Mouse (Mus musculus): ENCODE measurements around the gene Mamld1.
"Not testable (repeated sequence)": the region's sequence is repeated elsewhere in the genome, so short reads cannot be mapped to it uniquely, and the experiment has no call there.

The Mamld1 gene

DNA sequence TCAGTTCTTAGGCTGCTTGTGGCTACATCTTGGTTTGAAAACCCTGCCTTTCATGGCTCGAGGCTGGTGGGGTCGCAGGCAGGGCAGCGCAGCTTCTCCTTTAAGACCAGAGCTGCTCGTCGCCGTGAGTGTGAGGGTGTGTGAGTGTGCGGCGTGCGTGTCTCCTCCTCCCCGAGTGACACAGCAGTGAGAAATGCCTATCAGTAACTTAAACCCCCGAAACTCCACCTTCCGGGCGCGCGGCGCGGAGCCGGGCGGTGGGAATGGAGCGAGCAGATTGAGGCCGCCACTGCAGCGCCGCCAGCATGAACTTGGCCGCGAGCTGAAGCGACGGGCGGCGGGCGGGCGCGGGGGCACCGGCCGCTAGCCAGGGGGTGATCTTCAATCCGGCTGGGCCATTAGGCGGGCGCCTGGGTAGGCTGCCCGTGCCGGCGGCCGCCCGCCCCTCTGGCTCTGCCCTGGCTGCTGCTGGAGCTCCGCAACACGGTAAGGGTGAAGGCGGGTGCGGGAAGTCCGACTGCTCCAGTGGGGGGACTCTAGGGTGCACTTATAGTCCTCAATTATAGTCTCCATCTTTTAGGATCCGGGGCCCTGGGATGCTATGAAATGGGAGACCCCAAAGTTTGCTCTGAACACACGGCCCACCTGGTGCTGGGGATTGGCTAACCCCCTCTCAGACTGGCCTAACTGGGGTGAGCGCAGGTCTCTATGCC is at the start of gene Mamld1:
Mamld1 (plus strand) TSS at position 393 of the 713 bp plus-strand sequence.
- peak in 1 of 2 experiments; percentile 18 for DNase-seq (ENCODE audit: low spot score in 2 of 2)

DNA sequence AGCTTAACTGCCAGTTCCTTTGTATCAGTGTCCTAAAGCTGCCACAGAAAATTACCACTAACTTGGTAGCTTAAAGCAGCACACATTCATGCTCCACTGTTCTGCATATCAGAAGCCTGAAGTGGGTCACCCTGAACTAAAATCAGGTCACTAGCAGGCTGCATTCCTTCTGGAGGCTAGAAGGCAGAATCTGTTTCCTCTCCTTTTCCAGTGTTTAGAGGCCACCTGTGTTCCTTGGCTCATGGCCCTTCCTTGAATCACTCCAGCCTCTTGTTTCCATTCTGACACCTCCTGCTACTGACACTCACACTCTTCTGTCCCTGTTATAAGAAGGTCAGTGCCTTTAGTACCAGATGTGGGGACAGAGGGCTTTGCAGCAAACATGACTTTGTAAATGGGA is 25.3 kb upstream of the Mamld1 start:
- no peak for DNase-seq (ENCODE audit: low spot score in 2 of 2)

DNA sequence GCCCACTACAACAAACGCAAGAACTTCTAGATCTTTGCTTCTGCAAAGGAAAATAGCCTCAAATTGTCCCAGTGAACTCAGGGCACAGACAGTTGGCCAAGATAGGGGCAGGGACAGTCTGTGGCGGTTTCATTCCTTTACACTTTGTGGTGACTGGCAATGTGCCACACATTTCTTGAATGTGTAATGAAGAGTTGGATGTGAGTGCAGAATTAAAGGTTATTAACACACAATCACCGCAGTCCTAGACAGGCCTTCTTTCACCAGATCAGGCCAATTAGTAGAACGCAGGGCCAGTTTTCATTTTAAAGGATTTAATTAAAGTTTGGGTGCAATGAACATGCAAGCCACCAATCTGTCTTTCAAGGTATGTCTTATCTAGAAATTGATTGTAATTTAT is 22.0 kb upstream of the Mamld1 start:
- no peak for DNase-seq (ENCODE audit: low spot score in 2 of 2)

DNA sequence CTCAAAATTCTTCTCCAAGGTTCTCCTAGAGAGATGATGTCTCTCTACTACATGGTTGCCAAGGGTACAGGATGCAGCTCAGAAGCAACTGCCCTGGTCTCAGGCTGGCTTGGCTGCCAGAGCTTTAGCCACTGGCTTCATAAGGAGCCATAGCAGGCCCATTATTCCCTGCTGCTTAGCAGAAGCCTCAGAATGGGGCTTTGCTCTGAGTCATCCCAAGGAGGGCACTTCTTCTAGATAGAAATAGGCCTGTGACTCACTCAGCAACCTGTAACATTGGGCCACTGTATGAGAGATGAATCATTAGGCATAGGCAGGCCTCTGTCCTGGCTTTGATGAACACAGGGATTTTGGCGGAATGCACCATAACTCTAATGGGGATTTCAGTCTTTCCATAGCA is 21.1 kb upstream of the Mamld1 start:
- not testable (repeated sequence) for DNase-seq (ENCODE audit: low spot score in 2 of 2)

DNA sequence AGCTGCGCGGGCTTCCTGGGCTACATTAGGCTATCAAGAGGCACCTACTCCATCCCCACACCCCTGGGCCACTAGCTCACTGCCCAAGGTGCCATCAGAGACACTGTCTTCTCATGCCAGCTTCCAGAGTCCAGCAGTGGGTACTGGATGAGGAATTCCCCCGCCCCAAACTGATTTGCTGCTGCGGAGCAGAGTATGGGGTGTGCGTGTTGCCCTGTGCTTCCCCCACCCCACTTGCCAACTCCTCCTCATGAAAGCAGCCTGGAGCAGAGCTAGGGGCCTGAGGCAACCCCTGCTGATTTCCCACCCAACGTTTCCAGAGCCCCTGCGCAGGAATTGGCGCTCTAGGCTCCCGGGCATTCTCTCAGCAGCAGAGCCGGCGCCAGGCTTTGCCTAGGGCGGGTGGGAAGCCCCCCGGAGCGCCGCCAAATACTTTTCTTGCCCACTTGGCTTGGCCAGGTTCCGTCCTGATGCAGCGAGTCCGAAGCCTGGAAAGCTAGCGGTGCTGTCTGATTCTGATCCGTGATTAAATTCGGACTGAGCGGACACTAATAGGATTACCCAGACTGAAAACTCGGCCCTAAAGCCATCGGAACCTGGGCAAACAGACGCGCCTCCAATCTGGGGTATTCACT is 738 bp downstream of the Mamld1 start:
- DNase-seq (ENCODE audit: low spot score in 2 of 2), result no peak

DNA sequence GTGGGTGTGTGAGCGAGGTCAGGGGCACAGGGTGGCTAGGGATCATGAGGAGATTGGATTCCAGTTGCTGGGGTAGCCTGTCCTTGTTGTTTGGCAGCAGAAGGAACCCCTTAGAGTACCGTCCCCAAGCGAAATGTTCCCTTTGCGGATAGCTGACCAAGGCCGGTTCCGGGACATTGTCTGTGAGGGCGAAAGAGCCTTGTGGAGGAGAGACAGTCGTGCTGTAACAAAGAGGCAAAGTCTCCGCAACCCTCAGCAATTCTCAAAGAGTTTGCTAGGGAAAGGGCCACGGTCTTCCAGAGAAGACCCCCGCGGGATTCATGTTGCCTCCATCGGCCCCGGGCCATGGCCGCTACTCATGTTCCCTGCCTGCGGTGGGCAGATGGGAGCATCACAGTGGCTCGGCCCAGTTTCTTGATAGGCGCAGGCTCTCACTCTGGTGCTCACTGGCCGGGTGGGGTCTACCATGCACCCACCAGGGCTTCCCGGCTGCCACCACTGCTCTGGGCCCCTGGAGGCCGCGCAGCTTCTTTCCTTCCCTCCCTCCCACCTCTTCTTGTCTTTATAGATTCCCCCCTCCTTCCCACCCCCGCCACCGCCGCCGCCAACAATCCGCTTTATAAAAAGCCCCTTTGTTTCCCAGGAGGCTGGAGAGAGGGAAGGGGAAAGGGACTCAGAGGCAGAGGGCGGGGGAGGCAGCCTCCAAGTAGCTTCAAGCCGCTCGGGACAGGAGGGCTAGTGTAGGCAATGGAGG is 1.5 kb downstream of the Mamld1 start:
- DNase-seq (ENCODE audit: low spot score in 2 of 2), result no peak

DNA sequence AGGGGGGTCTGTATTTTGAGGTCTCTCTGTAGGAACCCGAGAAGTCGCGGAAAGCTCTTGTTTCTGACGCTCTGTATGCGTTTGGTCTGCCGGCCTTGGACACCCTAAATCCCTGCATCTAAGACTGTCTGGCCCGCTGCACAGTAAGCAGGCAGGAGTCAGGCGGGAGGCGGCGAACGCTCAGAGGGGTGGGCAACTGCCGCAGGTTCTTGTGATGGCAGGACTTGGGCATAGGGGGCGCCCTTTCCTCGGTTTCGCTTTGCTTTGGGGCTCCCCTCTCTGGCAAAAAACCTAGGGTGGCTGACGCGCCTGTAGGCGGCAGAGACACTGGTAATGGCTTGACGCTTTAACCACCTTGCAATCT is 2.0 kb downstream of the Mamld1 start:
- DNase-seq (ENCODE audit: low spot score in 2 of 2), result peak in 1 of 2 experiments; percentile 40

DNA sequence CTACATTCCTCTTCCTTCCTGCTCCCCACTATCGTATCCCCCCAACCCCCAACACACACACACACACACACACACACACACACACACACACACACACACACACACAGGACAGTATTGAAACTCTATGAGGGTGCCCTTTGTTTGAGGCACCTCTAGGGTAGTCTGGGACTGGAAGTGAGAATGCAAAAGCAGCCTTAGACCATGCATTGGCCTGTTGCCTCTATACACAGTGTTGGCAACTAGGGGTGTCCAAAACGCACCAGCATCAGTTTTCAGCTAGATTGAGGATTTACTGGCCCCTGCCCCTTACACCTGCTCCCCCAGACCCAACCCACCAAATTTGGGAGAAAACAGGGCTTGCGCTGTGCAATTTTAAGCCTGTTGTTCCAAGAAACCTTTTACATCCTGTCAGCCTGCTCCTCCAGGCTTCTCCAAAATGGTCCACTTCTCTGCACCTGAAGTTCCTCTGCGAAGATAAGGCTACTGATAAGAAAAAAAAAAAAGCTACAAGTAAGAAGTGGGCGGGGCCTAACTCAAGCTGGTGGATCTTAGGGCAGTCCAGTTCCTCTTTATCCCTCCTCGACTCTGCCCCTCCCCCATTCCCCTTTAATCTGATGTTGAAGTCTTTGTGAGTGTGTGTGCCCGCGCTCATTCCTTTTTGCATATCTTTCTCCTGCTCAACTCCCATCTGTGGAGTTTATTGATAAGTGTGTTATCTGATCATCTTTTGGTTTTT is 2.6 kb downstream of the Mamld1 start:
- DNase-seq (ENCODE audit: low spot score in 2 of 2), result peak in 1 of 2 experiments; percentile 38

DNA sequence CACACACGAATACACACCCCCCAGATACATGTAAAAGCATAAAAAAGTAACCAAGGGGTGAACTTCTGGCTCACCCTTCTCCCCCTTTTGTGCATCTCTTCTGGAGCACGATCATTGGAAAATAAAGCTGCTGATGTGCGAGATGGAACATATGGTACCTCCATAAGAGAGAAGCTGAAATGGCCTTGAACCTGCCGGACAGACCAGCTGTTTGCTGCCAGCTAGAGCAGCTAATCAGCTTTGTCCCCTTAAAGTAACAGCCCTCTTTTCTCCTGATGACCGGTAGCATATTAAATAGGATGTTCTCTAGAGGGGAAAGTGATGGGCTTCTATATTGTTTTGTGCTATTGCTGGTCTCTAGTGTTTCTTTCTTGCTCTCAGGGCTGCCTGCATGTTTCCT is 3.2 kb downstream of the Mamld1 start:
- DNase-seq (ENCODE audit: low spot score in 2 of 2), result no peak

DNA sequence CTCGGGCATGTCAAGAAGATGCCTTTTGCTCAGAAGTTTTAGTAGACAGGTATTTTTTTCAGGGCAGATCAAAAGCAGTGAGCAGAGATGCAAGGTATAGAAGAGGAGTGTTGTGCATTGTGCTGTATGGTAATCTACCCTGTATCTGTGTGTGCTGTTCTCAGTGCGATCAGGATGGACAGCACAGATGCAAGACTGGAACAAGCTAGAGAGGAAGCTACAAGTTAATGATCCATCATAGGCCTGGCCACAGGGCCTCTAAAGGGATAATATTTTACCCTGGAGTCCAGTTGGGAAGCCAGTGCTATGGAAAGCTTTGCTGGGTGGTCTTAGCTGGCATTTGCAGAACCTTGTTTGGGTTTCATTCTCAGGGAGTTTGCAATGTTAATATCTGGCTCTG is 6.9 kb downstream of the Mamld1 start:
- DNase-seq (ENCODE audit: low spot score in 2 of 2), result no peak

DNA sequence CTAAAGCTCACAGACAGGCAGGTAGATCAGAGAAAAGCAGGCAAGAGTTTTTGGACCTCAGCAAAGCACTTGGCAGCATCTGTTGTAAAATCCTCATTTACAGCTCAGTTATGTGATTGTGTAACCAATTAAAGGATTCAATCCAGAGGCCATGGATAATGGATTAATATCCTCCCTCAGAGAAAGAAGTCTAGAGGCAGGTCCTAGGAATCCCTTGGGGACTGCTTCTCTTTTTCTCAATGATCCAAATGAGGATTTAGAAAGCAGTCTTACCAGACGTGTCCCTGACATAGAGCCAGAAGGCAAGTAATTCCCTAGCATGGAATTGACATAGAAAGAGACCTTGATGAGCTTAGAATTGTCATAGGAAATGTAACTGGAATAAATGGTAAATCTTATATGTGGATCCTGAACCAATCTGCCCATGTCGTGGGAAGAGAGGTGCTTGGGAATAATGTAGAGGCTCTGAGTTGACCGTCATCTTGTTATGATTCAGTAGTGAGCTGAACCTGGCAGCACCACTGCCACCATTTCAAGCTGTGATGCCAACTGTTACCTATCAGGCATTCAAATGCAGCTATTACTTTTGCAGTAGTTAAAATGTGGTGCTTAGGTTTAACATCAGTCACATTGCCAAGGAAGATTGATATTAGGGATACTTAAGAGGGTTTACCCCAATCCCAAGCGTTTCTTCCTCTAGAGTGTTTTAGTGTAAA is 35.2 kb downstream of the Mamld1 start:
- DNase-seq (ENCODE audit: low spot score in 2 of 2), result no peak

DNA sequence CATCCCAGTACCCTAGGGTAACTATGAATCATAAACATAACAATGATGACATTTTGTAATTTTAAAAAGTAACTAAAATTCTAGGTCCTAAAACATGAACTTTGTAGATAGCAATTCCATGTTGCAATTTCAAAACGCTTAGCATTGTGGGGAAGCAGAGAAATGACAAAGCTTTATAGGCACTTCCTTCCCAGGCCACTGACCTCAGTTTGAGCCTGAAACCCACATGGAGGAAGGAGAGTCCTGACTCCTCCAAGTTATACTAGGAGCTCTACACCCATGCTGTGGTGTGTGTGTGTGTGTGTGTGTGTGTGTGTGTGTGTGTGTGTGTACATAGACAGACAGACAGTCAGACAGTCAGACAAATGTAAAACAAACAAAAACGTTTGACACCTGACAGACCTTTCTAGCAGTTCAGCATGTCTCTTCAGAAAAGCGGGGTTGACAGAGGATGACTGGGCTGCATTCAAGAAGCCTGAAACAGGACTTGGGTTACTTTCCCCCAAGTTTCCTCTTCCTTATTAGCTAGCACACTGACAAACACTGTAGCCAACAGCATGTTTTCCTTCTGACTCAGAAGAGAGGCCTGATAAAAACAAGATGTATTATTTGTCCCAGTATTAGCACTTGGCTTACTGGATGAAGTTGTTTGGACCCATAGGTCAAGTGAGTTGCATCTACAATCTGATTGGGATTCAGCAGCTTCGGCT is 37.5 kb downstream of the Mamld1 start:
- no peak for DNase-seq (ENCODE audit: low spot score in 2 of 2)

DNA sequence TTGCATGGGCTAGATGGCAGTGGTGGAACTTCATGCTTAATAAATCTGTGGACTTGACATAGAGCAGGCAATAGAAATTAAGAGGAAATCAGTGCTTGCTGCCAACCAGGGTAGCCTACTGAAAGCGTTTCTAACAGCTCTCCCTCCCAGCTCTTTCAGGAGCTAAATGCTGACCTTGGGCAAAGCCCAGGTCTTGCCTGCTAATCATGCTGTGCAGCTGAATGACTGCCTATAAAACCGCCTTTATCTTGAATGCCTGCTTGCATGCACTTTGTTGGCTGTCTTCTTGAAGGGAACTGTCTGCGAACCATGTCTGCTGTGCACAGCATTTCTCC is 38.0 kb downstream of the Mamld1 start:
- no peak for DNase-seq (ENCODE audit: low spot score in 2 of 2)

DNA sequence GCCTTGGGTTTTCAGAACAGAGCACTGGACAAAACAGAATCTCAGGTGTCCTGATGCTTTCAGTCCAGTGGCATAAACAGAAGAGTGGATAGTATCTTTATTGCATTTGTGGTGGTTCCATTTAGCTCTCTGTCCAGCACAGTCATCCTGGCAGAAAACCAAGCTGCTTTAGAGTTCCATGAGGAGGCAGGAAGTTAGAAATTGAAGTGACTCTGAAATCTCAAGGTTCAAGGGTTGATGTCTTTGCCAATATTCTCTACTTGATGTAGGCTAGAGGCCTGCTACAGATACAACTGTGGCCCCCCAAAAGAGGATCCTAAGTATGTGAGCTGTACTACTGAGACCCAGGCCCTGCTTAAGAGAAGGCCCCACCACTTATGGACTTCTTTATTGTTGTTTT is 55.8 kb downstream of the Mamld1 start:
- DNase-seq (ENCODE audit: low spot score in 2 of 2), result no peak

DNA sequence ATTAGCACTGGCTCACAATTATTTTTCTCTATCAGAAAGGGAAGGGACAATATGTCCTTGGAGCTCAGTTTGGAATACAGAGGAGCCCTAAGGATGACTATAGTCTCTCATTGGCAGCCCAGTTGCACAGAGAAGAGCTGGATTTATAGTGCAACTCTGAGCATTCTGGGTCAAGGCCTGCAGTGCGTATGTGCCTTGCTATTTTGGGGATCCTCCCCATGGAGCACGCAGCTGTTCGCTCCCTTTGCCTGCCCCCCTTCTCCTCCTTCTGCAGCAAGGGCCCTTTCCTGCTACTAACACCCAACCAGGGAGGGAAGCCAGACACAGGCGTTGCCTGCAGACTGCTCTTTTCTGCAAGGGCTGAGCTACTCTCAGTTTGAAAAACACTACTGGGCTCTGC is 56.3 kb downstream of the Mamld1 start:
- DNase-seq (ENCODE audit: low spot score in 2 of 2), result no peak

DNA sequence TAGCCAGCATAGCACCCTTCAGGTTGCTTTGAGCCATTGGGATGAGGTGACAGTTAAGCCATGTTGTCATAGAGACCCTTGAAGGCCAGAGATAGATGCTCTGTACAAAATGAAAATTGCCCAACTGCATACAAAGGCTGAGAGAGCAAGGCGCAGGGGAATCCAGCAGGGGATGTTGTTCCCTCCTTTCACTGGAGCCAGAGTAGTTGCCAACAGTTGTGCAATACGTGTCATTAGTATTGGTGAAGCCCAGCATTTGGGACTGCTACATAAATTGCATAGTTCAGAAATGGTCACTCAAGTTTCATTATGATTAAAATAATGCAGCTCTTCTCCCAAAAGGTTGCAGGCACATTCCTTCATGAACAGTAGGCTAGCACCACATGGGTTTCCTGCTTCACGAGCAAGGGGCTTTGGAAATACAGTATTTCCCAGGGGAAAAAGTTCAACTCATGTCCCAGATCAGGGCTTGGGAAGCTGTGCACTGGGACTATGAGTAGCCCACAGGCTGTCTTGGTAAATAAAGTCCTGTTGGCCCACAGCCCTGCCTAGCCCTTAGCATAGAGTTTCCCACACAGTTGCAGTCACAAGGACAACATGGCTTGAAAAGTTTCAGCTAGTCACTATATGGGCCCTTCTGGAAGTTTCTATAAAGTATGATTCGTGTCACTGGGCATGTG is 58.1 kb downstream of the Mamld1 start:
- DNase-seq (ENCODE audit: low spot score in 2 of 2), result no peak

DNA sequence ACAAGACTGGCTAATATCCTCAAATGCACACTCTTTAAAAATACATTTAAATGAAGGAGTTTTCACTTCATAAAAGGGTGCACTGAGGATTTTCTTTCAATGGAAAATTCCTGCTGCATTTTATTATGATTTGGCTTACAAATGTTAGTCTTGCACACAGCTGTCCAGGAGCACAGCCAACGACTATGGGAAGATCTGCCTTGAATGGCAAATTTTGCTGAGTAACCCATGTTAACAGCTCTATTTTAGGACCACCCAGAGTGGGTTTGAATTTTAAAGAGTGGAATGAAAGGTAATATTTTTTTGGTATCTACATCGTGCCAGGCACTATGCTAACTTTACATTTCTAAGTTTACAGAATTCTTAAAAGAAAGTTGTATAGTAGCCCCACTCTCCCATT is 60.3 kb downstream of the Mamld1 start:
- DNase-seq (ENCODE audit: low spot score in 2 of 2), result no peak

DNA sequence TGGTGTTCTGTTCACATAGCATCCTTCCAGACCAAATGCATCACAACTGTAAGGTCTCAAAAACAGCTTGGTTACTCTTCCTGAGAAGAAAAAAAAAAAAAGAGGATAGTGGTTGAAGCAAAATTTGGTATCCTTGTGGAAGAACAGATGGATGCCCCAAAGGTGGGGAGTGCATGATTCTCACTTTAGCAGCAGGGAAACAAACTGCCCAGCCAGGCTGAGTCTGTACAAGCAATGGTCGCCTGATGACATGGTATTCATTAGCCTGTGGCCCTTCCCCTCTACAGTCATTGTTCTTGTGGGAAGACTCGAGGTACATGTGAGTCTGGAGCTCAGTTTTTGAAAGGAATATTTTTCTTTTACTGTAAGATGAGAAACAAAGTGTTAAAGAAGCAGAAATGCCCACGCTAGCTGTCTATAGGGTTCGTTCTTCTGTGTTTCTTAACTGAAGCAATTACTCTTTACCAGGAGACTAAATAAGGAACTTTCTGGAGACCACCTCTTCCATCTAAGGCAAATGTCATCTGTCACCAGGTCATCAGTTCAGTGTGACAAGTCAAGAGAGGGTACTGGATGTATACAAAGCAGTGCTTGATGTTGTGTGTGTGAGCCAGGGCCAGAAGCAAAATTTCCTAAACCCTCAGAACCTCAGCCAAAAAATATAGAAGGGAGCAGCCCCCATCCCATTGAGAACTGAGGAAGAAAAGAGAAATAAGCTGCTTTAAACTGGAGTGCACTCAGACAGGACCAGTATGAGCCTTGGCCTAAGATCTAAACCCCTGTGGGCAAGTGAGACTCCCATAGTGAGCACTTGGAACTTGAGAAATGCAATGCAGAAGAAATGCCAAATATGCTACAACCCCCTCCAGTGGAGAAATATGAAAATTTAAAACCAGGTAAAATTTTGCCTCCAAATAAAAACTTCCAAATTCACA is 72.6 kb downstream of the Mamld1 start:
- DNase-seq (ENCODE audit: low spot score in 2 of 2), result no peak

DNA sequence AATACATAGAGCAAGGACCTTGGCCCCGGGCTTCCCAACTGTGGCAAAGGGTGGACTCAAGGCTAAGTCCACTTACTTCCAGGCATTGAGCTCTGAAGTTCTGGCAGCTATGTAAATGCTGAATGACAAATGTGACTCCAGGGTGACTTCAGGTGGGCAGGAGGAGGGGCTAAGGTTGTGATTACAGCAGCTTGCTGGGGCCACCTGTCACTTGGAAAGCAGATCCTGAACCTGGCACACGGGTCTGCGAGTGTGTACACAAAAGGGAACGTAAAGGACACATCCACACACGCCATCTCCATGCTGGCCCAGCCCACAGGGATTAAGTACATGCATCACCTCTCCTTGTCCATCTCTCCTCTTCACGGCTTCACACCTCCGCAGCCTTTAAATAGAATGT is 75.0 kb downstream of the Mamld1 start:
- DNase-seq (ENCODE audit: low spot score in 2 of 2), result no peak
